Mouse (Mus musculus) CH12.LX (cell line): ENCODE data around the gene Stat6. TPM values are rescaled to one million over a fixed set of nuclear protein-coding genes. Genes with fewer than 3 reads are reported as not detected.

ENCODE experiments used
- DNase-seq: peaks from one replicate; pipeline ENCODE4 v3.0.0-alpha.2; 2013; ENCODE audit errors: extremely low read depth
- H3K27ac ChIP-seq: 2 replicates; pipeline ENCODE4 v1.5.1; 2012; ENCODE audit warnings: low read depth, mild to moderate bottlenecking, control low read depth, moderate library complexity; ENCODE audit not compliant: insufficient read depth
- H3K27me3 ChIP-seq: replicated peaks from 2 replicates; pipeline ENCODE3; 2012; ENCODE audit warnings: inconsistent platforms
- H3K36me3 ChIP-seq, 2 experiments: replicated peaks in 1 of 2; 2 replicates each; pipeline versions ENCODE3 to v1.6.1; 2012; ENCODE audit warnings: inconsistent platforms in 1 of 2, low read length in 1 of 2, mild to moderate bottlenecking in 1 of 2, mixed read lengths in 1 of 2, moderate library complexity in 1 of 2; ENCODE audit not compliant: control insufficient read depth in 1 of 2, insufficient read depth in 1 of 2
- H3K4me1 ChIP-seq, 2 experiments: 2 replicates each; pipeline ENCODE4 v1.6.1; 2012; ENCODE audit warnings: inconsistent platforms in 1 of 2, moderate library complexity in 1 of 2; ENCODE audit not compliant: insufficient read depth in 2 of 2, control insufficient read depth in 1 of 2
- H3K4me2 ChIP-seq: 2 replicates; pipeline ENCODE4 v1.6.1; 2012; ENCODE audit warnings: low read depth, mild to moderate bottlenecking, control low read depth; ENCODE audit not compliant: poor library complexity, insufficient read depth, severe bottlenecking
- H3K4me3 ChIP-seq, 3 experiments: fragments of 150-350 bp in 1 of 3; sonication (generic) in 1 of 3; replicated peaks in 1 of 3; 2 replicates each; pipeline versions ENCODE3 to v1.5.1; 2011 to 2012; ENCODE audit warnings: low read depth in 2 of 3, low read length in 2 of 3, mild to moderate bottlenecking in 2 of 3, moderate library complexity in 2 of 3, control low read depth in 1 of 3, improper control_type of control experiment in 1 of 3, inconsistent platforms in 1 of 3, mixed read lengths in 1 of 3; ENCODE audit not compliant: poor library complexity in 1 of 3
- H3K79me2 ChIP-seq: replicated peaks from 2 replicates; pipeline ENCODE4 v1.6.1; 2012; ENCODE audit warnings: mild to moderate bottlenecking, moderate library complexity; ENCODE audit not compliant: control insufficient read depth, poor library complexity, insufficient read depth, severe bottlenecking; ENCODE audit errors: extremely low read depth
- H3K9ac ChIP-seq: 2 replicates; pipeline ENCODE4 v1.6.1; 2012; ENCODE audit warnings: low read depth, mild to moderate bottlenecking, control low read depth, moderate library complexity; ENCODE audit not compliant: insufficient read depth
- H3K9me3 ChIP-seq: replicated peaks from 2 replicates; pipeline ENCODE3; 2012; ENCODE audit warnings: low read length, inconsistent platforms, mixed read lengths
- CHD1 ChIP-seq: IDR thresholded peaks from 2 replicates; pipeline ENCODE4 v1.6.1; 2012; ENCODE audit warnings: low read depth, low read length, improper control_type of control experiment, inconsistent platforms
- CHD2 ChIP-seq: IDR thresholded peaks from 2 replicates; pipeline ENCODE4 v1.6.1; 2011; ENCODE audit warnings: low read length, improper control_type of control experiment
- EP300 ChIP-seq: IDR thresholded peaks from 2 replicates; pipeline ENCODE4 v1.6.1; 2011; ENCODE audit warnings: low read length, improper control_type of control experiment
- ETS1 ChIP-seq: conservative IDR thresholded peaks from 2 replicates; pipeline ENCODE4 v1.6.1; 2012; ENCODE audit warnings: low read depth, mild to moderate bottlenecking, inconsistent platforms, low read length, improper control_type of control experiment, moderate library complexity
- GABPA ChIP-seq: IDR thresholded peaks from 2 replicates; pipeline ENCODE4 v1.6.1; 2012; ENCODE audit warnings: low read depth, low read length, improper control_type of control experiment, inconsistent platforms; ENCODE audit not compliant: insufficient replicate concordance
- MAX ChIP-seq: IDR thresholded peaks from 2 replicates; pipeline ENCODE4 v1.6.1; 2011; ENCODE audit warnings: low read length, improper control_type of control experiment
- MAZ ChIP-seq: IDR thresholded peaks from 2 replicates; pipeline ENCODE4 v1.6.1; 2012; ENCODE audit warnings: low read depth, mild to moderate bottlenecking, inconsistent platforms, low read length, improper control_type of control experiment, moderate library complexity
- MXI1 ChIP-seq: IDR thresholded peaks from 2 replicates; pipeline ENCODE4 v1.6.1; 2011; ENCODE audit warnings: mild to moderate bottlenecking, low read depth, low read length, improper control_type of control experiment
- NELFE ChIP-seq: IDR thresholded peaks from 2 replicates; pipeline ENCODE4 v1.6.1; 2011; ENCODE audit warnings: low read depth, low read length, improper control_type of control experiment
- POLR2AphosphoS2 ChIP-seq: IDR thresholded peaks from 2 replicates; pipeline ENCODE4 v1.6.1; 2011; ENCODE audit warnings: low read depth, low read length, improper control_type of control experiment
- RAD21 ChIP-seq: IDR thresholded peaks from 2 replicates; pipeline ENCODE4 v1.6.1; 2011; ENCODE audit warnings: low read depth, mild to moderate bottlenecking, low read length, improper control_type of control experiment, moderate library complexity
- SIN3A ChIP-seq: IDR thresholded peaks from 2 replicates; pipeline ENCODE4 v1.6.1; 2012; ENCODE audit warnings: low read length, improper control_type of control experiment, inconsistent platforms
- TBP ChIP-seq: conservative IDR thresholded peaks from 2 replicates; pipeline ENCODE4 v1.6.1; 2011; ENCODE audit warnings: low read depth, low read length, improper control_type of control experiment
- UBTF ChIP-seq: IDR thresholded peaks from 2 replicates; pipeline ENCODE4 v1.6.1; 2012; ENCODE audit warnings: low read depth, mild to moderate bottlenecking, inconsistent platforms, low read length, improper control_type of control experiment, moderate library complexity
- USF1 ChIP-seq: IDR thresholded peaks from 2 replicates; pipeline ENCODE4 v1.6.1; 2014; ENCODE audit warnings: low read depth, mild to moderate bottlenecking, inconsistent platforms, low read length, improper control_type of control experiment
- USF2 ChIP-seq: conservative IDR thresholded peaks from 2 replicates; pipeline ENCODE4 v1.6.1; 2011; ENCODE audit warnings: low read depth, low read length, improper control_type of control experiment
- ZKSCAN1 ChIP-seq: IDR thresholded peaks from 2 replicates; pipeline ENCODE4 v1.6.1; 2012; ENCODE audit warnings: low read depth, inconsistent platforms, low read length, improper control_type of control experiment, borderline replicate concordance
- ZNF384 ChIP-seq: IDR thresholded peaks from 2 replicates; pipeline ENCODE4 v1.6.1; 2012; ENCODE audit warnings: low read depth, low read length, improper control_type of control experiment, inconsistent platforms
- dilution Hi-C: fragments of 300-500 bp; cut with MboI; formaldehyde crosslinking; loops from 2 replicates; pipeline ENCODE4 v1.14.3; 2020; ENCODE audit warnings: low sequenced_read_pairs; ENCODE audit not compliant: extremely low pct_unique_long_range_greater_than_20kb, extremely low pct_ligation_motif_present
- in situ Hi-C: fragments of 300-500 bp; cut with MboI; formaldehyde crosslinking; loops from 3 replicates; pipeline ENCODE4 v1.14.3; 2019; ENCODE audit warnings: low sequenced_read_pairs, low pct_ligation_motif_present, low pct_unique_long_range_greater_than_20kb, mixed read lengths
- polyA plus RNA-seq: library from polyadenylated mRNA; unstranded; fragments of >175 nt; gene quantifications from 2 replicates; pipeline ENCODE4 v1.2.1, GENCODE M21; 2012; ENCODE audit warnings: low read depth; ENCODE audit not compliant: insufficient read length
- total RNA-seq, 2 experiments: library from RNA; depleted of rRNA; stranded (reverse); fragments of 300-350 nt in 1 of 2; fragments of >200 nt in 1 of 2; gene quantifications; 2 replicates each; pipeline ENCODE4 v1.2.3; 2012 to 2014

Stat6 gene
- total and polyA plus RNA-seq, 3 experiments, result 71.5 to 76.6 (median 72.1) TPM

DNA sequence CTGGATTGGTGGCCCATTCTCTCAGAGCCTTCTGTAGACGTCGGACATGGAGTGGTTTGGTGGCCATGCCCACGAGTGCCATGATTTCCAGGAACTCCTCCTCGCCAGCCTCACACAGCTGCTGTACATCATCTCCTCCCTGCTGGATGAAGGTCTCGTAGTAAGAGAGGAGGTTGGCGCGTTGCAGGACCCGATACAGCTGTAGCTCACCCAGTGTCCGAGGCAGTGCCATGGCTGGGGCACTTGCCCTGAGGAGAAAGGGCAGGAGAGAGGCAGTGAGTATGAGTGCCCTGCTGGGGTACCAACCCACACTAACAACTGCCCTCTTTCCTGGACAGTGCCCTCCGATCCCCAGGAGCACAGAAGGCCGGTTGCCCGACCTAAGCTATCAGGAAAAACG lies 22.1 kb downstream of the Stat6 start:
- H3K27ac ChIP-seq, result no peak overlapping the region
- no peak overlapping the region for H3K4me2 ChIP-seq
- no peak for DNase-seq
- H3K27me3 ChIP-seq, result peaks cover 26% of the 10 kb centered on the region
- dilution Hi-C loops, result no loop called here
- no peak for TF ChIP-seq USF1
- no peak for TF ChIP-seq POLR2AphosphoS2
- TF ChIP-seq NELFE, result no peak
- no peak for TF ChIP-seq EP300
- TF ChIP-seq CHD1, result no peak
- no peak for TF ChIP-seq TBP
- no peak for TF ChIP-seq USF2
- TF ChIP-seq ZKSCAN1, result no peak
- TF ChIP-seq MAZ, result no peak
- TF ChIP-seq UBTF, result no peak
- H3K79me2 ChIP-seq, result no peaks in the 10 kb centered on the region
- no peak overlapping the region for H3K4me3 ChIP-seq
- H3K9me3 ChIP-seq, result no peaks in the 10 kb centered on the region
- in situ Hi-C loops, result no loop called here
- H3K4me1 ChIP-seq, result peaks cover 21 to 70% of the 10 kb centered on the region in 2 experiments
- no peak overlapping the region for H3K9ac ChIP-seq
- H3K36me3 ChIP-seq, result peaks cover 5 to 30% of the 10 kb centered on the region in 2 experiments

- Histone ChIP-seq H3K4me2 (0 out of 2 replicates have a peak overlapping the region, but pooled peaks have one; percentile 77), H3K9ac (no peak overlapping the region; the same call in 1 of the 2 replicates), H3K4me3 (peak overlapping the region; percentile 56 to 72 (median 61)), H3K27ac (no peak overlapping the region), H3K36me3 (peaks cover 0 to 23% of the 10 kb centered on the region in 2 experiments), H3K79me2 (no peaks in the 10 kb centered on the region), H3K27me3 (peaks cover 26% of the 10 kb centered on the region), H3K4me1 (peaks cover 21 to 70% of the 10 kb centered on the region in 2 experiments), H3K9me3 (no peaks in the 10 kb centered on the region)
- TF ChIP-seq CHD1 (no peak), MAX (no peak), ZNF384 (no peak), SIN3A (no peak; the same call in 1 of the 2 replicates), CHD2 (no peak), USF2 (no peak), MXI1 (no peak), GABPA (no peak), ETS1 (no peak), RAD21 (no peak)
- in situ Hi-C loops (no loop called here), dilution Hi-C loops (no loop called here)
- DNase-seq, result no peak
Measured at GRCm38 (mm10) chr10:127665366-127666181, 22.8 kb downstream of the Stat6 start.
